Comparison of ENCODE assay signal across 24 mouse cellular contexts in the genomic region with DNA sequence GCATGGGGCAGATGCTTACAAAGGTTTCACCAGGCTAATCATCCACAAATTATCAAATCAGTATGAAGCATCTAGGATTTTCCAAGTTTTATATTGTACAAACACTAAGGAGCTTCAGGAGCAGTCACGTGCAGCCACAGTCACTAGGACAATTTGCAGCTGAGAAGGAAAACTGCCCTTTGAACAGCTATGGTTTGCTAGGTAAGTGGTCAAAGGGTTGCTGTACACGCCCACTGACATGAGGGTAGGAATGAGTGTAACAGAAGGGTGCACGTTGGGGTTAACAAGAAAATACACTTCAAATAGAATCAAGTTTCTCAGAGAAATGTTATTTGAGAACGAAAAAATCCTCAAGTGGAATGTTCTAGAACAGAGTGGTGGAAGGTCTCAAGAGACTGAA. TPM values are rescaled to one million over a fixed set of nuclear protein-coding genes. Genes with fewer than 3 reads are reported as not detected.
"Had no signal": no experiment of that assay in that cellular context is flagged by ENCODE, and none has a peak within 500 bp of the region (broad histone marks: within the 10 kb centered on the region; RNA-seq: fewer than 3 reads in every experiment).

No protein-coding gene starts in this region.

- H3K4me3 ChIP-seq: limb, embryonic 13.5 days; liver, embryonic 12.5 days; midbrain, embryonic 12.5 days; neural tube, embryonic 15.5 days had no signal

- H3K4me1 ChIP-seq: limb, embryonic 13.5 days; liver, embryonic 12.5 days; midbrain, embryonic 12.5 days; neural tube, embryonic 15.5 days had no signal

- H3K36me3 ChIP-seq: limb, embryonic 13.5 days; liver, embryonic 12.5 days; midbrain, embryonic 12.5 days; neural tube, embryonic 15.5 days had no signal

- H3K27me3 ChIP-seq: limb, embryonic 13.5 days; liver, embryonic 12.5 days; midbrain, embryonic 12.5 days; neural tube, embryonic 15.5 days had no signal

- H3K9ac ChIP-seq: hindbrain, embryonic 14.5 days; limb, embryonic 13.5 days; liver, embryonic 12.5 days; lung, embryonic 14.5 days; midbrain, embryonic 12.5 days; neural tube, embryonic 15.5 days had no signal

- H3K9me3 ChIP-seq: limb, embryonic 13.5 days; liver, embryonic 12.5 days; midbrain, embryonic 12.5 days; neural tube, embryonic 15.5 days had no signal

- DNase-seq: left cerebral cortex, postnatal 4 days; lung, embryonic 14.5 days; lung, postnatal 10 days; lung, postnatal 4 days; right cerebral cortex, adult 18-20 months; right cerebral cortex, postnatal 25 days; thymus, postnatal 36 days had no signal

- H3K4me2 ChIP-seq: hindbrain, embryonic 14.5 days; limb, embryonic 13.5 days; liver, embryonic 12.5 days; lung, embryonic 14.5 days; midbrain, embryonic 12.5 days; neural tube, embryonic 15.5 days had no signal

- H3K27ac ChIP-seq: hindbrain, embryonic 14.5 days; limb, embryonic 13.5 days; liver, embryonic 12.5 days; midbrain, embryonic 12.5 days; neural tube, embryonic 15.5 days had no signal

- ATAC-seq: liver, embryonic 12.5 days; midbrain, embryonic 16.5 days had no signal

RNA-seq across cellular contexts. Expression of a gene that starts 18.9 kb away (rescaled TPM):
- total RNA-seq: megakaryocyte, adult 5-6 weeks had no signal

RNA-seq across cellular contexts. Expression of a gene that starts 30.6 kb away (rescaled TPM):
- total RNA-seq: layer of hippocampus, adult 8-10 months; layer of hippocampus, postnatal 14 days; left cerebral cortex, adult 18-20 months; left cerebral cortex, postnatal 10 days; left cerebral cortex, postnatal 4 days; megakaryocyte, adult 5-6 weeks had no signal
- polyA plus RNA-seq: hindbrain, embryonic 14.5 days; large intestine, adult 2 months; limb, embryonic 13.5 days; liver, embryonic 12.5 days; liver, embryonic 16.5 days; lung, embryonic 14.5 days; midbrain, embryonic 12.5 days; midbrain, embryonic 16.5 days; neural tube, embryonic 11.5 days; neural tube, embryonic 15.5 days; small intestine, adult 2 months; stomach, embryonic 16.5 days; thymus, postnatal 0 days had no signal
